Mouse (Mus musculus): Measurements from ENCODE around the gene Pygm. TPM values are rescaled to one million over a fixed set of nuclear protein-coding genes. Genes with fewer than 3 reads are reported as not detected.
A peak's percentile ranks its signal among the peaks of the same experiment; 100 is the strongest.

The Pygm gene
- polyA plus RNA-seq (2016; fragmentation: Nextera tagmentation; extraction: Ambion mirVana), result 2.6 and 2.7 TPM in 2 replicates

DNA sequence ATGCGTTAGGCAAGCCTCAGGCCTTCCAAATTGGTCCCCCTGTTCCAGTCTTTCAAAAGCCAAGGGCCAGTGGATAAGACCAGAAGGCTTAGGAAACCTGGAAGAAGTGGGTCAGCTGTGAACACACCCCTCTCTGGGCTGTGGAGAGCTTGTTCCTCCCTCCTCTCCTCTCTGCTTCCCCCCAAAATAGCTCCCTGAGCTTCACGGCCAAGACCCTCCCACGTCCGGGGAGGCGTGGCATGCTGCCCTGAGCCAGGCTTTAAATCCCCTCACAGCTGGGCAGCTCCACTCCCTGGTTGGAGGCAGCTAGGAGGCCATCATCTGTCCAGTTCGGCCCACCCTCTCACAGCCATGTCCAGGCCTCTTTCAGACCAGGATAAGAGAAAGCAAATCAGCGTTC lies at the start of gene Pygm:
TSS of gene Pygm (plus strand) at position 272 of the 400 bp plus-strand sequence.
- ATAC-seq, result no peak
- Histone ChIP-seq H3K27ac (no peak within 1 kb of the TSS), H3K27me3 (replicated peaks) (peaks cover 11% of the 10 kb centered on the region), H3K9ac (no peak within 1 kb of the TSS), H3K4me2 (no peak within 1 kb of the TSS), H3K4me1 (peaks cover 24% of the 10 kb centered on the region), H3K9me3 (replicated peaks) (no peaks in the 10 kb centered on the region), H3K36me3 (peaks cover 8% of the 10 kb centered on the region), H3K4me3 (no peak within 1 kb of the TSS)
- WGBS (ENCODE audit: insufficient replicate concordance), result 25% methylated on average over 7 of the region's 7 CpGs

DNA sequence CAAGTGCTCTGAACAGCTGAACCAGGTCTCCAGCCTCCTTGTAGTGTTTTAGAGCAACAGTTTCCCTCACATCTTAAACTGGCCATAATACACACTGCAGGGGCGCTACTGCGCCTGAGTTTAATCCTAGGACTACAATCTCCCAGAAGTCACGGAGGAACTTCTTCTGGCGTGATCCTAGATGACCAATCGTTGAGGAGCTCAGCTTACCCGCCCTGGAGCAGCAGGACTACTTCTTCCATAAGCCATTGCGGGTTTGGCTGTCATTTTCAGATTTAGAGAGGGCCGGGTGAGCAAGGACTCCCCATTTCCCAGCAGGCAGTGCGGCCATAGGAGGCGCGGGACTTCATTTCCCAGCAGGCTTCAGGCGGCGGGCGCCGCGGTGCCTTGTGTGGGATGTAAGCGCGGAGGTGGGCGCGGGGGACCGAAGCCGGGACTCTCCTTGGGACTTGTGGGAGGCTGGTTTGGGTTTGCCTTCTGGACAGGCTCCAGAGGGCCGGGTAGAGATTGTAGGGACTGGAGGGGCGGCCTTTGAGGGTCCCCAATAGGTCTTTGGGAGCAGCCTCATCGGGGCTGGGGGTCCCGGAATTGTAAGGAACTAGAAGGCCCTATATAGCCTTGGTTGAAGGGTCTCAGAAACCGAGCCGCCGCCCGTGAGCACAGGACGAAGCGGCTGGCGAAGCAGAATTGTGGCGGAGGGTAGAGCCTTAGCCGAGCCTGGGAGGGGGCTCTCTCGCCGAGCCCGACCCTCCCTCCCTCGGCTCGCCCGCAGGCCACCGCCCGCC lies 49.3 kb upstream of the Pygm start, which contains the start of gene Men1:
TSS of gene Men1 (plus strand) at position 307 of the 785 bp plus-strand sequence.
- no peaks in the 10 kb centered on the region for H3K27me3 ChIP-seq (replicated peaks)
- no peaks in the 10 kb centered on the region for H3K9me3 ChIP-seq (replicated peaks)
- H3K4me3 ChIP-seq, result peak within 1 kb of the TSS; percentile 82
- H3K27ac ChIP-seq, result peak within 1 kb of the TSS; percentile 85
- H3K4me2 ChIP-seq, result peak within 1 kb of the TSS; percentile 97
- H3K36me3 ChIP-seq, result peaks cover 33% of the 10 kb centered on the region
- H3K9ac ChIP-seq, result peak within 1 kb of the TSS; percentile 88
- 2% methylated on average over 43 of the region's 43 CpGs for WGBS (ENCODE audit: insufficient replicate concordance)
- ATAC-seq, result peak; percentile 87
- peaks cover 62% of the 10 kb centered on the region for H3K4me1 ChIP-seq

- ATAC-seq, result no peak; the same call in 1 of the 2 replicates
- Histone ChIP-seq H3K27ac (peak overlapping the region; percentile 85), H3K4me3 (peak overlapping the region; percentile 82), H3K27me3 (replicated peaks) (no peaks in the 10 kb centered on the region), H3K9ac (peak overlapping the region; percentile 88), H3K9me3 (replicated peaks) (no peaks in the 10 kb centered on the region), H3K4me1 (peaks cover 68% of the 10 kb centered on the region), H3K36me3 (peaks cover 37% of the 10 kb centered on the region), H3K4me2 (peak overlapping the region; percentile 97)
- WGBS (ENCODE audit: insufficient replicate concordance), result 1% methylated on average over 25 of the region's 25 CpGs
These were observed 48.8 kb upstream of the Pygm start for GRCm38 (mm10) chr19:6335458-6335827.

GRCm38 (mm10) chr19:6336920-6337319 lies 47.3 kb upstream of the Pygm start:
- Histone ChIP-seq H3K4me1 (peaks cover 68% of the 10 kb centered on the region), H3K4me3 (peak overlapping the region; percentile 82), H3K9ac (peak overlapping the region; percentile 88; the same call in 1 of the 2 replicates), H3K27me3 (replicated peaks) (no peaks in the 10 kb centered on the region), H3K9me3 (replicated peaks) (no peaks in the 10 kb centered on the region), H3K4me2 (peak overlapping the region; percentile 97), H3K36me3 (peaks cover 37% of the 10 kb centered on the region), H3K27ac (no peak overlapping the region)
- WGBS (ENCODE audit: insufficient replicate concordance), result 86% methylated on average over 10 of the region's 10 CpGs
- no peak for ATAC-seq

DNA sequence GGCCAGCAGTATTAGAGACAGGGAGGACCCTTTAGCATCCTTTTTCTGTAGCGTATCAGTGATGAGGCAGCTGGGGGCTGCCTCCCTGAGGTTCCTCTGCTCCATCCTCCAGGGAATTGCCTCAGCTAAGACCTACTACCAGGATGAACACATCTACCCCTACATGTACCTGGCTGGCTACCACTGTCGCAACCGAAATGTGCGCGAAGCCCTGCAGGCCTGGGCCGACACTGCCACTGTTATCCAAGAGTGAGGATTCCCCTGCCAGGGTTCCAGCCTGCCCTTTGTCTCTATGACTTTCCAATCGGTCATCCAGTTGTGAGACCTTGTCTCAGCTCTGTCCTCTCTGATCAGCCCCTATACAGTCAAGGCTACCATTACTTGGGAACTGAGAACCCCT lies 46.0 kb upstream of the Pygm start:
- Histone ChIP-seq H3K9me3 (replicated peaks) (no peaks in the 10 kb centered on the region), H3K4me3 (no peak overlapping the region), H3K4me1 (peaks cover 77% of the 10 kb centered on the region), H3K4me2 (no peak overlapping the region), H3K36me3 (peaks cover 43% of the 10 kb centered on the region), H3K27ac (no peak overlapping the region), H3K27me3 (replicated peaks) (no peaks in the 10 kb centered on the region), H3K9ac (no peak overlapping the region)
- 94% methylated on average over 7 of the region's 7 CpGs for WGBS (ENCODE audit: insufficient replicate concordance)
- no peak for ATAC-seq

- Histone ChIP-seq H3K4me1 (peaks cover 80% of the 10 kb centered on the region), H3K36me3 (peaks cover 43% of the 10 kb centered on the region), H3K4me2 (no peak overlapping the region), H3K27ac (no peak overlapping the region), H3K9ac (no peak overlapping the region), H3K4me3 (no peak overlapping the region), H3K27me3 (replicated peaks) (no peaks in the 10 kb centered on the region), H3K9me3 (replicated peaks) (no peaks in the 10 kb centered on the region)
- ATAC-seq, result no peak
- WGBS (ENCODE audit: insufficient replicate concordance), result 89% methylated on average over 11 of the region's 11 CpGs
These were observed 45.5 kb upstream of the Pygm start for GRCm38 (mm10) chr19:6338716-6339115.

DNA sequence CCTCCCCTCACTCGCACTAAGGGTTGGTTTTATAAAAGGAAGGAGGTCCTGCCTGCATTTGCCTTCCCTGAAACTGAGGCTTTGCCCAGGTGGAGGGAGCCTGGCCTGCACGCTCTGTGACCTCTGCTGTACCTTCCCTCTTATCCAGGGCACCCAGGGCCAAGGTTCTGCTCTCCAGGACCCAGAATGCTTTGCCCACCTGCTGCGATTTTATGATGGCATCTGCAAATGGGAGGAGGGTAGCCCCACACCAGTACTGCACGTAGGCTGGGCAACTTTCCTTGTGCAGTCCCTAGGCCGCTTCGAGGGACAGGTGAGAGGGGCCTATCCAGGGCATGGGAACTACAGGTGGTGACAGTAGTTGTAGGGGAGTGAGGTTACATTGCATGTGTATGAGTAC lies 45.0 kb upstream of the Pygm start:
- Histone ChIP-seq H3K9me3 (replicated peaks) (no peaks in the 10 kb centered on the region), H3K4me1 (peaks cover 80% of the 10 kb centered on the region), H3K36me3 (peaks cover 47% of the 10 kb centered on the region), H3K27me3 (replicated peaks) (no peaks in the 10 kb centered on the region), H3K27ac (no peak overlapping the region), H3K4me3 (no peak overlapping the region), H3K9ac (no peak overlapping the region), H3K4me2 (peak overlapping the region; percentile 99; the same call in 1 of the 2 replicates)
- ATAC-seq, result no peak
- WGBS (ENCODE audit: insufficient replicate concordance), result 94% methylated on average over 6 of the region's 6 CpGs

GRCm38 (mm10) chr19:6339890-6340504 lies 44.2 kb upstream of the Pygm start:
- Histone ChIP-seq H3K4me1 (peaks cover 76% of the 10 kb centered on the region), H3K36me3 (peaks cover 55% of the 10 kb centered on the region), H3K9ac (peak overlapping the region; percentile 90), H3K4me3 (peak overlapping the region; percentile 79), H3K27ac (peak overlapping the region; percentile 83), H3K9me3 (replicated peaks) (no peaks in the 10 kb centered on the region), H3K4me2 (peak overlapping the region; percentile 99), H3K27me3 (replicated peaks) (no peaks in the 10 kb centered on the region)
- WGBS (ENCODE audit: insufficient replicate concordance), result 43% methylated on average over 15 of the region's 15 CpGs
- peak; percentile 4; the same call in 1 of the 2 replicates for ATAC-seq

- no peaks in the 10 kb centered on the region for H3K9me3 ChIP-seq (replicated peaks)
These were observed 43.4 kb upstream of the Pygm start, which contains the start of gene Map4k2 for GRCm38 (mm10) chr19:6340524-6341452. Map4k2 (plus strand) TSS chr19:6341135.

DNA sequence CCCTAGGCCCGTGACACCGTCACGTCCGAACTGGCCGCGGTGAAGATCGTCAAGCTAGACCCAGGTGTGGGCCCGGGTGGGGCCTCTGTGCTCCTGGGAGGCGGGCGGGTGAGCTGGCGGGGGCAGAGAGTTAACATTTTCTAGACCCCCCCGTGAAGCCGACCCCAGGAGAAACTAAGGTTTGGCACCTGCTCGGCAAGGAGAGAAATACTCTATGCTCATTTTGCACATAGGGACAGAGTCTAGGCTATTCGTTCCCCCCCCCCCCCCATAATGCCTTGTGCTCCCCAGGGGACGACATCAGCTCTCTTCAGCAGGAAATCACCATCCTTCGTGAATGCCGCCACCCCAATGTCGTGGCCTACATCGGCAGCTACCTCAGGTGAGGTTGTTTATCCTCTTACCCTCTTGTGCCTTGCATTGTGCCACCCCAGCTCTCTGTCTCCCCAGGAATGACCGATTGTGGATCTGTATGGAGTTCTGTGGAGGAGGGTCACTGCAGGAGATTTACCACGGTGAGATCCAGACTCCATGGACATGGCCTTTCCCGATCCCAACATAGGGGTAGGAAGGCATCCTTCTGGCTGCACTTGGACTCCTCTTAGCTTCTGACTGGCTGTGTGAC lies 42.6 kb upstream of the Pygm start:
- Histone ChIP-seq H3K27ac (peak overlapping the region; percentile 83), H3K27me3 (replicated peaks) (no peaks in the 10 kb centered on the region), H3K4me1 (peaks cover 70% of the 10 kb centered on the region), H3K36me3 (peaks cover 71% of the 10 kb centered on the region), H3K9ac (peak overlapping the region; percentile 90), H3K4me2 (peak overlapping the region; percentile 99), H3K9me3 (replicated peaks) (no peaks in the 10 kb centered on the region), H3K4me3 (peak overlapping the region; percentile 79)
- 5% methylated on average over 23 of the region's 23 CpGs for WGBS (ENCODE audit: insufficient replicate concordance)
- ATAC-seq, result peak; percentile 38

More at GRCm38 (mm10) chr19:6340524-6341452, 43.4 kb upstream of the Pygm start, which contains the start of gene Map4k2:
- Histone ChIP-seq H3K4me2 (peak within 1 kb of the TSS; percentile 99), H3K4me1 (peaks cover 70% of the 10 kb centered on the region), H3K4me3 (peak within 1 kb of the TSS; percentile 79), H3K27ac (peak within 1 kb of the TSS; percentile 83), H3K27me3 (replicated peaks) (no peaks in the 10 kb centered on the region), H3K36me3 (peaks cover 63% of the 10 kb centered on the region), H3K9ac (peak within 1 kb of the TSS; percentile 90)
- WGBS (ENCODE audit: insufficient replicate concordance), result 2% methylated on average over 72 of the region's 72 CpGs
- peak; percentile 85 for ATAC-seq

Data from liver, embryonic 12.5 days (tissue).